Mouse (Mus musculus): ENCODE measurements around the gene Gpatch2. TPM values are rescaled to one million over a fixed set of nuclear protein-coding genes. Genes with fewer than 3 reads are reported as not detected.

Gpatch2 gene
- polyA plus RNA-seq, 1 experiment = 11.6 TPM

- no peak overlapping the region for H3K27ac ChIP-seq (ENCODE audit: insufficient read depth, low read depth, low read length)
- H3K4me3 ChIP-seq (ENCODE audit: insufficient read depth, low read length) = no peak overlapping the region
- TF ChIP-seq POLR2A (IDR thresholded peaks at IDR 0.05; ENCODE audit: borderline replicate concordance, low read depth, low read length) (no peak), CTCF (IDR thresholded peaks at IDR 0.05; ENCODE audit: low read depth, low read length) (no peak)
- no peaks in the 10 kb centered on the region for H3K4me1 ChIP-seq (ENCODE audit: control insufficient read depth, insufficient read depth, low read length)
These were observed 100.5 kb downstream of the Gpatch2 start for GRCm38 (mm10) chr1:187315821-187316220.

- Histone ChIP-seq H3K4me1 (ENCODE audit: control insufficient read depth, insufficient read depth, low read length) (no peaks in the 10 kb centered on the region), H3K4me3 (ENCODE audit: insufficient read depth, low read length) (no peak overlapping the region), H3K27ac (ENCODE audit: insufficient read depth, low read depth, low read length) (no peak overlapping the region)
- TF ChIP-seq POLR2A (IDR thresholded peaks at IDR 0.05; ENCODE audit: borderline replicate concordance, low read depth, low read length) = no peak
- TF ChIP-seq CTCF (IDR thresholded peaks at IDR 0.05; ENCODE audit: low read depth, low read length) = no peak
These were observed 101.2 kb downstream of the Gpatch2 start for GRCm38 (mm10) chr1:187316555-187316954.

GRCm38 (mm10) chr1:187321814-187322213 lies 106.5 kb downstream of the Gpatch2 start:
- no peak overlapping the region for H3K4me3 ChIP-seq (ENCODE audit: insufficient read depth, low read length)
- H3K4me1 ChIP-seq (ENCODE audit: control insufficient read depth, insufficient read depth, low read length) = no peaks in the 10 kb centered on the region
- TF ChIP-seq POLR2A (IDR thresholded peaks at IDR 0.05; ENCODE audit: borderline replicate concordance, low read depth, low read length) (no peak), CTCF (IDR thresholded peaks at IDR 0.05; ENCODE audit: low read depth, low read length) (no peak)
- no peak overlapping the region for H3K27ac ChIP-seq (ENCODE audit: insufficient read depth, low read depth, low read length)

GRCm38 (mm10) chr1:187322505-187323208 lies 107.3 kb downstream of the Gpatch2 start:
- TF ChIP-seq POLR2A (IDR thresholded peaks at IDR 0.05; ENCODE audit: borderline replicate concordance, low read depth, low read length) (no peak), CTCF (IDR thresholded peaks at IDR 0.05; ENCODE audit: low read depth, low read length) (no peak)
- Histone ChIP-seq H3K27ac (ENCODE audit: insufficient read depth, low read depth, low read length) (no peak overlapping the region), H3K4me1 (ENCODE audit: control insufficient read depth, insufficient read depth, low read length) (no peaks in the 10 kb centered on the region), H3K4me3 (ENCODE audit: insufficient read depth, low read length) (no peak overlapping the region)

GRCm38 (mm10) chr1:187323209-187323589 lies 107.9 kb downstream of the Gpatch2 start:
- H3K4me3 ChIP-seq (ENCODE audit: insufficient read depth, low read length) = no peak overlapping the region
- no peaks in the 10 kb centered on the region for H3K4me1 ChIP-seq (ENCODE audit: control insufficient read depth, insufficient read depth, low read length)
- H3K27ac ChIP-seq (ENCODE audit: insufficient read depth, low read depth, low read length) = no peak overlapping the region
- TF ChIP-seq CTCF (IDR thresholded peaks at IDR 0.05; ENCODE audit: low read depth, low read length) (no peak), POLR2A (IDR thresholded peaks at IDR 0.05; ENCODE audit: borderline replicate concordance, low read depth, low read length) (no peak)

GRCm38 (mm10) chr1:187342551-187342950 lies 127.2 kb downstream of the Gpatch2 start:
- no peak overlapping the region for H3K27ac ChIP-seq (ENCODE audit: insufficient read depth, low read depth, low read length)
- no peaks in the 10 kb centered on the region for H3K4me1 ChIP-seq (ENCODE audit: control insufficient read depth, insufficient read depth, low read length)
- TF ChIP-seq POLR2A (IDR thresholded peaks at IDR 0.05; ENCODE audit: borderline replicate concordance, low read depth, low read length) (no peak), CTCF (IDR thresholded peaks at IDR 0.05; ENCODE audit: low read depth, low read length) (no peak)
- H3K4me3 ChIP-seq (ENCODE audit: insufficient read depth, low read length) = no peak overlapping the region

GRCm38 (mm10) chr1:187345156-187345555 lies 129.8 kb downstream of the Gpatch2 start:
- no peak overlapping the region for H3K4me3 ChIP-seq (ENCODE audit: insufficient read depth, low read length)

GRCm38 (mm10) chr1:187346923-187347322 lies 131.6 kb downstream of the Gpatch2 start:
- H3K4me3 ChIP-seq (ENCODE audit: insufficient read depth, low read length) = no peak overlapping the region
- no peak overlapping the region for H3K27ac ChIP-seq (ENCODE audit: insufficient read depth, low read depth, low read length)
- H3K4me1 ChIP-seq (ENCODE audit: control insufficient read depth, insufficient read depth, low read length) = no peaks in the 10 kb centered on the region
- TF ChIP-seq CTCF (IDR thresholded peaks at IDR 0.05; ENCODE audit: low read depth, low read length) (no peak), POLR2A (IDR thresholded peaks at IDR 0.05; ENCODE audit: borderline replicate concordance, low read depth, low read length) (no peak)

More at GRCm38 (mm10) chr1:187345156-187345555, 129.8 kb downstream of the Gpatch2 start:
- Histone ChIP-seq H3K27ac (ENCODE audit: insufficient read depth, low read depth, low read length) (no peak overlapping the region), H3K4me1 (ENCODE audit: control insufficient read depth, insufficient read depth, low read length) (no peaks in the 10 kb centered on the region)
- TF ChIP-seq POLR2A (IDR thresholded peaks at IDR 0.05; ENCODE audit: borderline replicate concordance, low read depth, low read length) = no peak
- TF ChIP-seq CTCF (IDR thresholded peaks at IDR 0.05; ENCODE audit: low read depth, low read length) = no peak

GRCm38 (mm10) chr1:187347606-187348005 lies 132.3 kb downstream of the Gpatch2 start:
- H3K4me1 ChIP-seq (ENCODE audit: control insufficient read depth, insufficient read depth, low read length) = no peaks in the 10 kb centered on the region
- H3K27ac ChIP-seq (ENCODE audit: insufficient read depth, low read depth, low read length) = no peak overlapping the region
- no peak overlapping the region for H3K4me3 ChIP-seq (ENCODE audit: insufficient read depth, low read length)
- TF ChIP-seq CTCF (IDR thresholded peaks at IDR 0.05; ENCODE audit: low read depth, low read length) (no peak), POLR2A (IDR thresholded peaks at IDR 0.05; ENCODE audit: borderline replicate concordance, low read depth, low read length) (no peak)

- Histone ChIP-seq H3K4me1 (ENCODE audit: control insufficient read depth, insufficient read depth, low read length) (no peaks in the 10 kb centered on the region), H3K4me3 (ENCODE audit: insufficient read depth, low read length) (no peak overlapping the region), H3K27ac (ENCODE audit: insufficient read depth, low read depth, low read length) (no peak overlapping the region)
- TF ChIP-seq POLR2A (IDR thresholded peaks at IDR 0.05; ENCODE audit: borderline replicate concordance, low read depth, low read length) = no peak
- TF ChIP-seq CTCF (IDR thresholded peaks at IDR 0.05; ENCODE audit: low read depth, low read length) = no peak
These were observed 132.9 kb downstream of the Gpatch2 start for GRCm38 (mm10) chr1:187348053-187348820.
